Mouse (Mus musculus) liver, embryonic 11.5 days (tissue): ENCODE results near the gene Plpp1. TPM values are rescaled to one million over a fixed set of nuclear protein-coding genes. Genes with fewer than 3 reads are reported as not detected.

ENCODE experiments used
- ATAC-seq: fragments of 200-750 bp; cut with Nextera tagmentation; replicated peaks from 2 replicates; pipeline ENCODE4 v1.8.0; 2017; ENCODE audit warnings: moderate number of reproducible peaks, mild to moderate bottlenecking, moderate TSS enrichment, moderate library complexity; ENCODE audit not compliant: low FRiP score
- DNase-seq: peaks from one replicate; pipeline ENCODE4 v3.0.0-alpha.2; 2017; ENCODE audit warnings: low spot score
- H3K27ac ChIP-seq: fragments of 300-500 bp; sonication (generic); 2 replicates; pipeline ENCODE4 v1.5.1; 2014; ENCODE audit warnings: mild to moderate bottlenecking, low read depth, low read length, control low read depth
- H3K27me3 ChIP-seq: fragments of 300-500 bp; sonication (generic); replicated peaks from 2 replicates; pipeline ENCODE4 v1.6.1; 2014; ENCODE audit warnings: low read length, mixed read lengths; ENCODE audit not compliant: control insufficient read depth, insufficient read depth
- H3K36me3 ChIP-seq: fragments of 300-500 bp; sonication (generic); 2 replicates; pipeline ENCODE4 v1.6.1; 2014; ENCODE audit warnings: mild to moderate bottlenecking, low read length, moderate library complexity, mixed read lengths; ENCODE audit not compliant: control insufficient read depth, insufficient read depth
- H3K4me1 ChIP-seq: fragments of 300-500 bp; sonication (generic); replicated peaks from 2 replicates; pipeline ENCODE4 v1.6.1; 2014; ENCODE audit warnings: low read length, mixed read lengths; ENCODE audit not compliant: control insufficient read depth, insufficient read depth
- H3K4me2 ChIP-seq: fragments of 300-500 bp; sonication (generic); 2 replicates; pipeline ENCODE4 v1.6.1; 2014; ENCODE audit warnings: mild to moderate bottlenecking, control low read depth, moderate library complexity
- H3K4me3 ChIP-seq: fragments of 300-500 bp; sonication (generic); 2 replicates; pipeline ENCODE4 v1.5.1; 2014; ENCODE audit warnings: low read depth, low read length, control low read depth
- H3K9ac ChIP-seq: fragments of 300-500 bp; sonication (generic); 2 replicates; pipeline ENCODE4 v1.6.1; 2014; ENCODE audit warnings: low read depth, low read length, control low read depth
- H3K9me3 ChIP-seq: fragments of 300-500 bp; sonication (generic); 2 replicates; pipeline ENCODE4 v1.6.1; 2016; ENCODE audit warnings: low read length, inconsistent platforms, mixed read lengths; ENCODE audit not compliant: control insufficient read depth
- WGBS: fragments of 180-500 bp; shearing (Covaris S2); extraction: QIAGEN DNeasy Blood & Tissue Kit; methylation state at CpG from one replicate; pipeline ENCODE4 v1.1.7; 2014; 5-methylcytosine and 5-hydroxymethylcytosine counted together
- polyA plus RNA-seq: library from polyadenylated mRNA; unstranded; fragments of >200 nt; fragmentation: Nextera tagmentation; extraction: Ambion mirVana; gene quantifications from 2 replicates; pipeline ENCODE4 v1.2.1, GENCODE M21; 2014

Plpp1 gene
- polyA plus RNA-seq, 1 experiment from 2014 or later: 27.4 TPM

DNA sequence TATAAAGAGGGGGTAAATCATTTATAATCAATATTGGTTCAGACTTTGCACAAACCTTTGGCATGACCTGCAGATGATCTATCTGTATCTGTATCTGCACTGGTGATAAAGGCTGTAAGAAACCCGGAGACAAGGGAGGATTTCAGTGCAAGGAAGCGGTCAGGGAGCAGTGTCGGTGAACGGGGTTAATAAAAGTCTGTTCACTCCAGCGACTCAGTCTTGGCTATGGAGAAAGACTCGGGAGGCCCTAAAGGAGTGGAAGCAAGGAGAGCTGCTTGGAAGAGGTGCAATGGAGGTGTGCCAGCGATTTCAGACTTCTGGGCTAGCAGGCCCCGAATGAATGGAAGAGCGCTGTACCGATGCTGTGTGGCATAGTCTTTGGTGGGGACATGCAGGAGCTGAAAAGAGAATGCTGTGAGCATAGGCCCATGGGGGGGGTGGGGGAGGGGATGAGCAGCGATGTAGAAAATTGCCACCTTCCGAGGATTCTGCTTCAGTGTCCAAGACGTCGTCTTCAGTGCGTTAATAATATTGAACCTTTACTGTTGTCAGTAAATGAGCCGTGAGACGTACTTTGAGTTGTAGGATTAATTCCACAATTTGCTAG, 53.2 kb downstream of the Plpp1 start:
- Histone ChIP-seq H3K9ac (no peak overlapping the region), H3K4me2 (no peak overlapping the region), H3K4me1 (no peaks in the 10 kb centered on the region), H3K27ac (no peak overlapping the region), H3K9me3 (no peaks in the 10 kb centered on the region), H3K36me3 (no peaks in the 10 kb centered on the region), H3K27me3 (no peaks in the 10 kb centered on the region), H3K4me3 (no peak overlapping the region)
- 84% methylated on average over 17 of the region's 17 CpGs for WGBS
- DNase-seq: no peak
- no peak for ATAC-seq

DNA sequence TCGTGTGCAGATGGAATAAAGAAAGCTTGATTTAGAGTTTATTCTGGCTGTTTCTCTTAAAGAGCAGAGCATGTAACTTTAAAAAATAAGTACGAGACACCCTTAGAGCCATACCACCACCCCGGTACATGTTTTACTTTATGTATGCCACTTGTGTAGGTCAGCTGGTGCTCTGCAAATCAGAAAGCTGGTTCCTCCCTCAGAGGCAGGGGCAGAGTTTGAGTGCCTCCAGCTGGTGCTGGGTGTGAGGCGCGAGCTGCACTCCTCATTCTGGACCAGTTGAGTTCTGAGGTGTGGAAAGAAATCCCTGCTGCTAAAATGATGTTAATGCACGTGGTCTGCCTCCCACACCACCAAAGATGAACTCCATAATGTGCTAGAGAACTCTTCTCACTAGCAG, 53.8 kb downstream of the Plpp1 start:
- DNase-seq (no peak), ATAC-seq (no peak)
- no peaks in the 10 kb centered on the region for H3K36me3 ChIP-seq
- no peak overlapping the region for H3K4me2 ChIP-seq
- no peaks in the 10 kb centered on the region for H3K4me1 ChIP-seq
- H3K27ac ChIP-seq: no peak overlapping the region
- H3K9ac ChIP-seq: no peak overlapping the region
- no peaks in the 10 kb centered on the region for H3K27me3 ChIP-seq
- 76% methylated on average over 6 of the region's 6 CpGs for WGBS
- no peaks in the 10 kb centered on the region for H3K9me3 ChIP-seq
- no peak overlapping the region for H3K4me3 ChIP-seq

DNA sequence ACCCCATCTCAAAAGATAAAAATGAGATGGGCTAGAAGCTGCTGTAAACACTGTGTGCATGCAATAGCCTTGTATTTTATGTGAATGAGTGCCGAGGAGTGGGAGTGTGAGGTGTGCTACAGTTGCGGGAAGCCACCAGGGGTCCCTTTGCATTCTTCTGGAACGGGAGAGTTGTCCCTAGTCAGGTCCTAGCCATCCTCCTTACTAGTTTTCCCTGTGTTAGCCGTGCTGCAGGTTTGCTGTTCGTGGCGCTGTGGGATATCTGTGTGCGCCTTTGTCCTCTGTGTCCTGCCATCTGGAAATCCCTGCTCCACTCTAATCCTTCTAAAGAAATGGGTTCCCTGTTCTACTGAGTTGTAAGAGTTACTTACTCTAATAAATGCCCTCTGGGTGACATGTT, 57.3 kb downstream of the Plpp1 start:
- Histone ChIP-seq H3K36me3 (0 out of 2 replicates have a peak, but pooled peaks cover 2% of the 10 kb centered on the region), H3K27ac (no peak overlapping the region), H3K4me1 (no peaks in the 10 kb centered on the region), H3K4me3 (no peak overlapping the region), H3K27me3 (no peaks in the 10 kb centered on the region), H3K9me3 (no peaks in the 10 kb centered on the region), H3K9ac (no peak overlapping the region), H3K4me2 (no peak overlapping the region)
- ATAC-seq (no peak), DNase-seq (no peak)
- 85% methylated on average over 7 of the region's 7 CpGs for WGBS

DNA sequence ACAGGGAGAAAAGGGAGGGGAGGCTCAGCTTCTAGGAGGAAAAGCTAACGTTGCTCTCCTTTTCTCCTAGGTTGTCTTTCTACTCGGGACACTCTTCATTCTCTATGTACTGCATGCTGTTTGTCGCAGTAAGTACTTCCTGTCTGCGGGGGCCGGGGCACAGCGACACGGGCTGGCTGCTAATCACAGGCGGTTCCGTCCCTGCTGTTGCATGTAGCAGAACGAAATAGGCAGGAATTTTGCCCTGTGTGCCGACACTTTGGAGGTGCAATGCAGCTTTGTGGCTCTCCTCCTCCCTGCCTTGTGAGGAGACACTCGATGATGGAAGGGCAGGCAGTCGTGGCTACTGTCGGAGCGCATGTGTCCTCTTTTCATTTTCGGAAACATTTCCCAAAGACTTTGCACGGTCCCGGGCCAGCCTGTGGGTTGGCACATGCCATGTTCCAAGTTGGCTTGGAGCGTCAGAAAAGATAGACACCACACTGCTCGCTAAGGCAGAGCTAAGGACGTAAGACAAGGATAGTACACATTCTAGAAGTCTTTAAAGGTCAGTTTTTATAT, 59.1 kb downstream of the Plpp1 start:
- H3K4me2 ChIP-seq: no peak overlapping the region
- WGBS: 84% methylated on average over 21 of the region's 21 CpGs
- H3K9me3 ChIP-seq: no peaks in the 10 kb centered on the region
- no peak overlapping the region for H3K4me3 ChIP-seq
- H3K27ac ChIP-seq: no peak overlapping the region
- no peak overlapping the region for H3K9ac ChIP-seq
- no peaks in the 10 kb centered on the region for H3K4me1 ChIP-seq
- 0 out of 2 replicates have a peak, but pooled peaks cover 2% of the 10 kb centered on the region for H3K36me3 ChIP-seq
- ATAC-seq: no peak
- DNase-seq: no peak
- no peaks in the 10 kb centered on the region for H3K27me3 ChIP-seq

DNA sequence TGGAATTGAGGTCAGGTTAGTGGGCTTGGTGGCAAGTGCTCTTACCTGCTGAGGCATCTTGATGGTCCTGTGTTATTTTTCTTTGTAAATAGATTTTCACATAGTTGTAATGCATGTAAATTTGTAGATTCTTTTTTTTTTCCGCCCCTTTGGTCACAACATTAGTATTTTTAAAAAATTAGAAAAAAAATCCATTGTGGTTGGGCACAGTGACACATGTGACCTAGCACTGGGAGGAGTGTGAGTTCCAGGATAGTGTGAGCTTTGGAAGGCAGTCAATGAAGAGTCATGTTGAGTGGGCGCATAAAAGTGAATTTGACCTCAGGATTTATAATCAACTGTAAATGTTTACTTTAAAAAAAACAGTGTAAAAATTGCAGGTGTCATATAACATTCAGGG, 59.8 kb downstream of the Plpp1 start:
- H3K9me3 ChIP-seq: no peaks in the 10 kb centered on the region
- no peak overlapping the region for H3K27ac ChIP-seq
- ATAC-seq (no peak), DNase-seq (no peak)
- H3K4me1 ChIP-seq: no peaks in the 10 kb centered on the region
- no peak overlapping the region for H3K9ac ChIP-seq
- H3K4me3 ChIP-seq: no peak overlapping the region
- WGBS: 86% methylated on average over 2 of the region's 2 CpGs
- H3K27me3 ChIP-seq: no peaks in the 10 kb centered on the region
- H3K36me3 ChIP-seq: 0 out of 2 replicates have a peak, but pooled peaks cover 2% of the 10 kb centered on the region
- H3K4me2 ChIP-seq: no peak overlapping the region

DNA sequence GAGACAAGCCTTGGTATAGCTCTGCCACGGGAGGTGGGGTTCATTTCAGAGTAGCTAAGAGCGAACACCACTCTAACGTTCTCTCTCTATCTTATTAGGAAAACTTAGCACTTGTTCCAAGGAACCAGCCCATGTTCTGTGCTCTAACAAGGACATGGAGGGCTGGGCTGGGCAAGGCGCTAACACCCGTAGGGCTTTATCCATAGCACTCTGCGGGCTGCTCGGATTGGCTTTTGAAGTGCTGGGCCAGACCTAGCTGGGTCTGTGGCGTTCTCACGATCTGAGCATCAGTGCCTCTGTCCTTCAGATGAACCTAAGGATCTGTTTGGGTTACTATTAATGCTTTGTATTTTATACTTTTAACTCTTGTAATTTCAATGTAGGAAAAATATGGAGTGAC, 60.3 kb downstream of the Plpp1 start:
- DNase-seq (no peak), ATAC-seq (no peak)
- H3K4me1 ChIP-seq: no peaks in the 10 kb centered on the region
- 88% methylated on average over 9 of the region's 9 CpGs for WGBS
- H3K4me2 ChIP-seq: no peak overlapping the region
- no peaks in the 10 kb centered on the region for H3K27me3 ChIP-seq
- peaks cover 6% of the 10 kb centered on the region; the same call in 1 of the 2 replicates for H3K36me3 ChIP-seq
- H3K9me3 ChIP-seq: no peaks in the 10 kb centered on the region
- H3K9ac ChIP-seq: no peak overlapping the region
- no peak overlapping the region for H3K27ac ChIP-seq
- H3K4me3 ChIP-seq: no peak overlapping the region

DNA sequence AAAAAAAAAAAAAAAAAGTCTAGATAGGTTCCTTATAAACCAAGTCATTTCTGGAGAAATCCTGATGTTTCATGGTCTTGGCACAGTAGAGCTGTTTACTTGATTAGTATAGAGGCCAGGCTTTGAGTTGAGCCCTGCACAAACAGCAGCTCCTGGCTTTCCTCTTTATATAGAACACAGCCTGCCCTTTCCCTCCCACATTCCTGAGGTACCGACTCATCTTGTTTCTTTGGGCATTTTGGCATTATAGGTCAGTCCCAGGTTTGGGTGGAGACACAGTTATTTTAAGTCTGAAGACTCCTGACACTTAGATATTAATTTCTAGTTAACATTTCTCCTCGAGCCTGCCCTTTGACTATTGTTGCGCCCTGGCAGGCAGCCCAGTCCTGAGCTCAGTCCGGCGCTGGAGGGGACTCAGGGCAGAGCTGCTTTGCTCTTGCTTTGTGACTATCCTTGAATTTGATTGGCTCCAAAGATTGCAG, 61.3 kb downstream of the Plpp1 start:
- no peak overlapping the region for H3K27ac ChIP-seq

DNA sequence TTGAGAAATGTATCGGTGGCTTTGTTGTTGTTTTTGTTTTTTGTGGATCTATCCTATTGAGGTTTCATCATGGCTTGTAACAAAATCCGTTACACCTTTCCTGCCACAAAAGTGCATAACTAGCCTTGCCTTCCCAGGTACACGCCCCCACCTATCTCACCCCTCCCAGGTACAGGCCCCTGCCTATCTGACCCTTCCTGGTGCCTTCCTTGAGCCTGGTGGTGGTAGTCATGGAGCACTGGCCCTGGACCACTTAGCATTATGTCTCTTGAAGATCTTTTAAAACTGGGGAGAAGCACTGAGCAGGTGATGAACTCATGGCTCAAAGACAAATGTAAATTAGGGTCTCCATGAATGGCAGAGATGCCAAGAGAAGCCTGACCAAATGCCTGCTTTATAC, 61.8 kb downstream of the Plpp1 start:
- Histone ChIP-seq H3K36me3 (peaks cover 8% of the 10 kb centered on the region), H3K27ac (no peak overlapping the region), H3K4me3 (no peak overlapping the region), H3K4me2 (no peak overlapping the region), H3K9me3 (no peaks in the 10 kb centered on the region), H3K4me1 (no peaks in the 10 kb centered on the region), H3K9ac (no peak overlapping the region), H3K27me3 (no peaks in the 10 kb centered on the region)
- DNase-seq: no peak
- WGBS: 87% methylated on average over 3 of the region's 3 CpGs
- no peak for ATAC-seq

More for the DNA sequence above, 61.3 kb downstream of the Plpp1 start:
- H3K4me3 ChIP-seq: no peak overlapping the region
- no peaks in the 10 kb centered on the region for H3K27me3 ChIP-seq
- 68% methylated on average over 5 of the region's 5 CpGs for WGBS
- ATAC-seq: no peak
- no peak for DNase-seq
- H3K36me3 ChIP-seq: peaks cover 7% of the 10 kb centered on the region; the same call in 1 of the 2 replicates
- no peak overlapping the region for H3K9ac ChIP-seq
- H3K4me2 ChIP-seq: no peak overlapping the region
- H3K9me3 ChIP-seq: no peaks in the 10 kb centered on the region
- no peaks in the 10 kb centered on the region for H3K4me1 ChIP-seq
